Mouse (Mus musculus) c-Kit-positive CD71-positive TER-119-positive erythroid progenitor cells, embryonic 14.5 days (primary cell): Measurements from ENCODE around the gene Arl4c.

Source experiments
- DNase-seq: peaks from one replicate; pipeline ENCODE4 v3.0.0-alpha.2; 2013; ENCODE audit warnings: low spot score

Gene Arl4c

DNA sequence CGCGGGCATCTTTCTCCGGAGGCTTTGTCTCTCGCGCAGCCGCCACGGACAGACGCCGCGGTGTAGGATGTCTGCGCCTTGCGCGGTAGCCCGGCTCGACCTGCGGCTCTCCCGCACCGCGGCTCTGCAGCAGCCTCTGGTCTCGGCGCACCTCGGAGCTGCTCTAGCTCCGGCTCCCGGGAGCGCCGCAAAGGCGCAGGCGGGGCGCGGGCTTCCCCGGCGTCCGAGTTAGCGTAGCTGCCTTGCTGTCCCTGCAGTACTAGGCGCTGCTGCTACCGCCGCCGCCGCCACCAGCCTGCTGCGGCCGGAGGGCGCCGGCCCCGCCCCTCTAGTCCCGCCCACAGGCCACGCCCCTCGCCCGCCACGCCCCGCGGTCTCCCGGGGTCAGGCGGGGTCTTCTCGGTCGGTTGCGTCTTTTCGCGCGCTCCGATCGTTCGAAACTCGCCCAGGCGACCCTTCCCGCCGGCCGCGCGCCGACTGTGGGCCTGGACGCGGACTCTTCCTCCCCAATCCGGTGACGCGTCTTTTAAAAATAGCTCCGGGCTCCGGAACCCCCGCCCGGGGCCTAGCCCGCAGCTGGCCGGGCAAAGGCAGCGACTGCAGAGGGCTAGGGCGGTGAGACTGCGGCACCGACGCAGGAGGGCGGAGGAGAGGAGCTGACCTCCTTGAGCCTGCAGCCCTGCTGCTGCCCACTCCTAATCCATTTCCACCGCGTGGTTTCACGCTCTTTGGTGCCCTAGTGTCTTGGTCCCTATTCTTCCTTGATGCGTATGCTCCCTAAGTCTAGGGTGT, at the start of gene Arl4c:
Gene Arl4c, minus strand, starts transcription at position 352 of the 792 bp plus-strand sequence.
- DNase-seq, result no peak

DNA sequence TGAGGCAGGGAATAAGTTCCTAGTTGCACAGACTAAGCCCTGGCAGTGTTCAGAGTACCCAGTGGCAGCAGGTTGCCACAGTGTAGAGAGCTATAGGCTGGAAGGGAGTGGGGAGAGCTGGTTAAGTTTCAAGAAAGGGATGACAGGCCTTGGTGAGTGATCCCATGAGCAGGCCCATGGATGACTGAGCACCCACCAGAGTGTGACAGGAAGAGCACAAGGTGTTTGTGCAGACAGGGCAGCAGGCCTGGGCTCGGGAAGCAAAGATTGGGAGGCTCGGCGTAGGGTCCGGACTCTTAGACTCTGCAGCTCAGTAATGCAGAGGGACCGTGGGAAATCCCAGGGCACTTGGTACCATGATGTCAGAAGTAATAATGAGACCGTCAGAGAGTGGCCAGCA, 49.3 kb upstream of the Arl4c start:
- no peak for DNase-seq

GRCm38 (mm10) chr1:88750576-88750975, 48.6 kb upstream of the Arl4c start:
- no peak for DNase-seq

- no peak for DNase-seq
Observed at GRCm38 (mm10) chr1:88750126-88750525, 48.1 kb upstream of the Arl4c start.

- no peak for DNase-seq
Observed at GRCm38 (mm10) chr1:88749106-88749505, 47.1 kb upstream of the Arl4c start.

GRCm38 (mm10) chr1:88745256-88745655, 43.2 kb upstream of the Arl4c start:
- peak; percentile 8 for DNase-seq

- no peak for DNase-seq
Observed at GRCm38 (mm10) chr1:88744261-88744660, 42.2 kb upstream of the Arl4c start.

GRCm38 (mm10) chr1:88742372-88742771, 40.4 kb upstream of the Arl4c start:
- DNase-seq, result peak; percentile 14

DNA sequence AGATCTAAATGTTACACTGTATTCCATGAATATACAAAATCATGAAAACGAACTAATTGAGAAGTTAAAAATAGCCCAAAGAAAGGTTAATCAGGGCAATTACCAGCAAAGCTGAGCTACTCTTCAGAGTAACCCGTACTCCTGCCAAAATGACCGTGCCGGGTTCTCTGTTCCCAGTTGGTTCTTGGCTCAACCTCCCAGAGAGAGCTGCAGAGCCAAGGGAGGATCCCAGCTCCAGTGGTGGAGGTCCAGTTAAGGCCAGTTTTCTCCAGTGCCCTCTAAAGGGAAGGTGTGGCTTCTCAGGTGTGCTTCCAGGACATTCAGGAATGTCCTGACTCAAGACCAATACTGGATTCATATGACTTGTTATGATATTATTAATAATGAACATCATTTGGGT, 37.5 kb upstream of the Arl4c start:
- no peak for DNase-seq

DNA sequence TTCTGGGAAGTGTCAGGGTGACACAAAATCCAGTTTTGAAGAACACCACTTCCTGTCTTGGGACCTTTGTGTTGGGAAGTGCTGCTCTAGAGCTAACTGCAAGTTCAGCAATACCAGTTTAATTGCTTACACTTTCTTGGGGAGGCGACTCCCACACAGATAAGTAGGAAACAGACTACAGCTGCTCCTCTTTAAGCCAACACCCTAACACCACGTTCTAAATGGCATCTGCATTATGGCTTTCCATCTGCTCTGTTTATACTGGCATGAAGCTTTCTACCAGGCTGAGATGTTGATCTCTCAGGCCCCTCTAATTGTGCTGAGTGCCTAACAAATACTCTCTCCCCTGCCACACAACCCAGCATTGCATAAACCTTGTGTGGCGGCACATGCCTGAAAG, 36.9 kb upstream of the Arl4c start:
- DNase-seq, result no peak

- no peak for DNase-seq
Observed at GRCm38 (mm10) chr1:88729496-88729895, 27.5 kb upstream of the Arl4c start.

DNA sequence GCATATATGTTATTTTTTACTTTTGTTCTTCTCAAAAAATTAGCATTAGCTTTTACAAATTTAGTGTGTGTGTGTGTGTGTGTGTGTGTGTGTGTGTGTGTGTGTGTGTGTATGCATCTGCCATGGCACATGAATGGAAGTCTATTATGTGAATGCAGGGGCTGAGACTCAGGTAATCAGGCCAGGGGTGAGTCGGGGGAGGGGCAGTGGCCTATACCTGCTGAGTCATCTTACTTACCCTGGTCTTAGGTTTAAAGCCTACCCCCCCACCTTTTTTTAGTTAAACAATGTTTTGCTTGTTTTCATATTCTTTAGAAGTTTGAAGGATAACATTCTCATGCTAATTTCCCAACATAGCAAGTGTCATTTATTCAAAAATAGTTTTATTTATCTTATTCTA, 25.3 kb upstream of the Arl4c start:
- no peak for DNase-seq

DNA sequence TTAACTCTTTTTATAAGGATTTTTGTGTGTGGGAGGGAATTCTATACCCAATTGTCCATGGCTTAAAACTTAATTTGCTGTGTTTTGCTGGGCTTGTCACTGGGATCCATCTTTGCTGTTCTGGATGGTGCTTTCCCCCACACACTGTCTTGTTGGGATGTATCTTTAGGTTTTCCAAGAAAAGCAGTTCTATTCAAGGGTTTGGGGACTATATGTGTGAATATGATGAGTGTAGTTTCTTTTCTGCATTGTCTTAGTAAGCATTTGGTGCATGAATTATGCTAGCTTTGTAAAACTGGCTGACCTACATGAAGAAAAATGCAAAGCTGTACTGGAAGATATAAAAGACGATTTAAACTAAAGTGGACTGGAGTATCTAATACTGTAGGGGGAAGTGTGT, 23.7 kb upstream of the Arl4c start:
- no peak for DNase-seq

GRCm38 (mm10) chr1:88720626-88721229, 18.7 kb upstream of the Arl4c start:
- DNase-seq, result no peak

- DNase-seq, result no peak
Observed at GRCm38 (mm10) chr1:88718563-88718962, 16.5 kb upstream of the Arl4c start.

- DNase-seq, result no peak
Observed at GRCm38 (mm10) chr1:88717736-88718135, 15.7 kb upstream of the Arl4c start.

GRCm38 (mm10) chr1:88712011-88712410, 10.0 kb upstream of the Arl4c start:
- DNase-seq, result no peak

DNA sequence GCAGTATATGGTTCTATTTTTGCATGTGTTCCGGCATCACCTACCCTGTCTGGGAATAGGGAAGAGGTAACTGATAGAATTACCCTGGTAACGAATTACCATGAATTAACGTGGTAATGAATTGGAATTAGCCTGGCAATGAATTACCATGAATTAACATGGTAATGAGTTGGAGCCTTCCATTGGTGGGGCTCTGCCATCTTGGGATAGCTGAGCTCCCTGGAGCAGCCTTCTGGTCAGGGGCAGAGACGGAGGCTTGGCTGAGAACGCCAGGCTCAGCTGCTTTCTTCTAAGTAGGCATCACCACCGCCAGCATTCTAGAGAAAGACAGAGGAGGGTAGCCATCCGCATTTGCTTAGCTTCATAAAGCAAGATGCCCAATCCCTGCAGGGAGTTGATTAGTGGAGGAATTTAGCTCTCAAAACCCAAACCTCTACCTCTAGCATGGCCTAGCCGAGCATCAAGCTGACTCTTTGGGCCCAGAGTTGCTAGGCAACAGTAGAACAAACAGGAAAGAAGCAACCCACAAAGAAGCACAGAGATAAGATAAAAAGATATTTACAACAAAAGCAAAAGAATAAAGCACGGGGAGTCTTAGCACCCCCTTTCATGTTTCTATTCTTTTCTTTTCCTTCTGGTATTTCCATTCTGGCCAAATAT, 6.8 kb upstream of the Arl4c start:
- DNase-seq, result no peak

GRCm38 (mm10) chr1:88708191-88708590, 6.2 kb upstream of the Arl4c start:
- DNase-seq, result no peak

GRCm38 (mm10) chr1:88707536-88707935, 5.5 kb upstream of the Arl4c start:
- DNase-seq, result no peak

DNA sequence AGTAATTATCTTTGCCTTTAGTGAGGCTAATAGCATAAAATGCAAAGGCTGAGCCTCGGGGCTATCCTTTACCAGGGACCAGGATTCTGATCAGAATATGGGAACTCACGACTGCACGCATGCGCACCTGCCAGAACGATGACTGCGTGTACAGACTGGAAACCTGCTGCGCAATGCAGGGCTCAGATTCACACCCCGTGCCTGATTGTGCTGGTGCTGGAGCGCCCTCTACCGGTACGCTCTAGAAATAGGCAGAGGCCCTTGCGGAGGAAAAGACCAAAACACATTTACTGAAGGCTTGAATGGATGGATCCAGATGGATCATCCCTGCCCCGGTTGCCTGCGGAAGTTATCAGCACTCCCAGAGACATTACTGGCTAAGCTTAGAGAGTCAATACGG, 3.8 kb upstream of the Arl4c start:
- DNase-seq, result peak; percentile 71

DNA sequence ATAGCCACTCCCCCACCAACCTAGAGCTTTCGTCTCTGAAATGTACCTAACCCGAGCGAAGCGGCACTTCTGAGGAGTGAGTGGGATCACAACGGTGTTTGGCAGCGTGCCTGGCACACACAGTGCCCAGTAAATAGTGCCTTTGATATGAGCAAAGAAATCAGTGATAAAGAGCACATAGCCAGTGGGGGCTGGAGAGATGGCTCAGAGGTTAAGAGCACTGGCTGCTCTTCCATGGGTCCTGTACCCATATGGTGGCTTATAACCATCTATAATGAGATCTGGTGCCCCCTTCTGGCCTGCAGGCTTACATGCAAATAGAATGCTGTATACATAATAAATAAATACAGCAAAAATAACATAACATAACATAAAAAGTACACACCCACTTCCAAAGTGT, 3.0 kb upstream of the Arl4c start:
- DNase-seq, result no peak
